Mouse (Mus musculus) embryonic facial prominence, embryonic 14.5 days (tissue): ENCODE measurements around the gene Phf20. TPM values are rescaled to one million over a fixed set of nuclear protein-coding genes. Genes with fewer than 3 reads are reported as not detected.

Experiments used
- ATAC-seq: fragments of 200-750 bp; cut with Nextera tagmentation; 2 replicates; pipeline ENCODE4 v1.8.0; 2017; ENCODE audit warnings: low read depth, moderate number of reproducible peaks, moderate TSS enrichment
- DNase-seq: peaks from one replicate; pipeline ENCODE4 v3.0.0-alpha.2; 2015; ENCODE audit warnings: low spot score
- H3K27ac ChIP-seq: fragments of 300-500 bp; sonication (generic); replicated peaks from 2 replicates; pipeline ENCODE4 v1.5.1; 2014; ENCODE audit warnings: low read depth, mild to moderate bottlenecking, low read length, moderate library complexity
- H3K27me3 ChIP-seq: fragments of 300-500 bp; sonication (generic); replicated peaks from 2 replicates; pipeline ENCODE4 v1.6.1; 2014; ENCODE audit warnings: low read length; ENCODE audit not compliant: control insufficient read depth, insufficient read depth
- H3K36me3 ChIP-seq: fragments of 300-500 bp; sonication (generic); 2 replicates; pipeline ENCODE4 v1.6.1; 2014; ENCODE audit warnings: low read length, mixed read lengths; ENCODE audit not compliant: control insufficient read depth, insufficient read depth
- H3K4me1 ChIP-seq: fragments of 300-500 bp; sonication (generic); 2 replicates; pipeline ENCODE4 v1.6.1; 2014; ENCODE audit warnings: antibody characterized with exemption, low read length; ENCODE audit not compliant: control insufficient read depth, insufficient read depth
- H3K4me2 ChIP-seq: fragments of 300-500 bp; sonication (generic); 2 replicates; pipeline ENCODE4 v1.6.1; 2014; ENCODE audit warnings: low read depth, mild to moderate bottlenecking, low read length, moderate library complexity, mixed read lengths
- H3K4me3 ChIP-seq: fragments of 300-500 bp; sonication (generic); 2 replicates; pipeline ENCODE4 v1.5.1; 2014; ENCODE audit warnings: low read depth, mild to moderate bottlenecking, low read length
- H3K9ac ChIP-seq: fragments of 300-500 bp; sonication (generic); 2 replicates; pipeline ENCODE4 v1.6.1; 2014; ENCODE audit warnings: low read depth, mild to moderate bottlenecking, low read length, moderate library complexity, mixed read lengths
- H3K9me3 ChIP-seq: fragments of 300-500 bp; sonication (generic); 2 replicates; pipeline ENCODE4 v1.6.1; 2016; ENCODE audit warnings: low read length; ENCODE audit not compliant: control insufficient read depth
- WGBS: fragments of 180-500 bp; shearing (Covaris S2); extraction: QIAGEN DNeasy Blood & Tissue Kit; methylation state at CpG from one replicate; pipeline ENCODE4 v1.1.7; 2014; 5-methylcytosine and 5-hydroxymethylcytosine counted together
- polyA plus RNA-seq: library from polyadenylated mRNA; unstranded; fragments of >200 nt; fragmentation: Nextera tagmentation; extraction: Ambion mirVana; gene quantifications from 2 replicates; pipeline ENCODE4 v1.2.1, GENCODE M21; 2014

The Phf20 gene
- polyA plus RNA-seq, 1 experiment from 2014 or later: 69.8 TPM

DNA sequence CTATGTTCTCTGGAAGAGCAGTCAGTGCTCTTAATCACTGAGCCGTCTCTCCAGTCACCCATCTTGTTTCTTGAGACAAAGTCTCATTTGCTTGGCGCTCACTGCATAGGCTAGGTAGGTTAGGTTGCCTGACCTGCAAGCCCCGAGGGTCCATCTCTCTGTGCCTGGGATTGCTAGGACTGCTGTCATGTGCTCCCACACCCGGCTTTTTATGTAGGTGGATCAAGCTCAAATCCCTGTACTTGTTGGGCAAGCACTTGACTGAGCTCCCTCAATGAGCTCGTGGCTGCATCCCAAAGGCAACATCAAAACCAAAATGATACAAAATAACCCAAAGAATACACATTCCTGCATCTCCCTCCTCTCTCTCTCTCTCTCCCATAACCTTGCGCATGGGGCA lies 125.3 kb downstream of the Phf20 start:
- Histone ChIP-seq H3K4me2 (no peak overlapping the region), H3K27ac (no peak overlapping the region), H3K4me3 (no peak overlapping the region), H3K9ac (no peak overlapping the region), H3K9me3 (no peaks in the 10 kb centered on the region), H3K27me3 (no peaks in the 10 kb centered on the region), H3K4me1 (no peaks in the 10 kb centered on the region), H3K36me3 (no peaks in the 10 kb centered on the region)
- no peak for DNase-seq
- 78% methylated on average over 6 of the region's 6 CpGs for WGBS
- ATAC-seq: no peak

- DNase-seq (peak; percentile 33), ATAC-seq (no peak)
- H3K4me1 ChIP-seq: no peaks in the 10 kb centered on the region
- H3K27me3 ChIP-seq: no peaks in the 10 kb centered on the region
- no peak overlapping the region for H3K4me3 ChIP-seq
- no peaks in the 10 kb centered on the region for H3K36me3 ChIP-seq
- WGBS: 58% methylated on average over 6 of the region's 6 CpGs
- 0 out of 2 replicates have a peak, but pooled peaks cover 3% of the 10 kb centered on the region for H3K9me3 ChIP-seq
- H3K27ac ChIP-seq: no peak overlapping the region
- H3K4me2 ChIP-seq: no peak overlapping the region
- no peak overlapping the region for H3K9ac ChIP-seq
Measured at GRCm38 (mm10) chr2:156324116-156324588, 127.9 kb downstream of the Phf20 start.

DNA sequence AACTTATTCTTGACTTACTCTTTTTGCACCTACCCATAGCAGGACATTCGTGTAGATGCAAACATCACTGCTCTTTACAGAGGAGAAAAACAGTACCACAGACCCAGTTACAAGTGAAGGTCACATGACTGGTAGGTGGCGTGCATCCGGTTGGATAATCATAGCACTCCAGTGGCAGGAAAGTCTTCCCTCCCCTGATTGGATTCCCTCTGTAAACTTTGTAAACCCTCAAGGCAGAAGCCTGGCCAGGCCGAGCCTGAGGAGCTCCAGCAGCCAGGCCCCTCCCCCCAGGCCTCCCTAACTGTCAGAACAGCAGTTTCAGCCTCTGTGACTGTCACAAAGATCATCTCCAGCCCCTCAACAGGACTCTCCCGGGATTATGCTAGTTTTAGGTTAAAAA lies 128.4 kb downstream of the Phf20 start:
- Histone ChIP-seq H3K4me2 (no peak overlapping the region), H3K4me1 (no peaks in the 10 kb centered on the region), H3K27ac (no peak overlapping the region), H3K36me3 (no peaks in the 10 kb centered on the region), H3K9ac (no peak overlapping the region), H3K9me3 (0 out of 2 replicates have a peak, but pooled peaks cover 5% of the 10 kb centered on the region), H3K27me3 (no peaks in the 10 kb centered on the region), H3K4me3 (no peak overlapping the region)
- ATAC-seq (no peak), DNase-seq (no peak)
- WGBS: 25% methylated on average over 5 of the region's 5 CpGs

DNA sequence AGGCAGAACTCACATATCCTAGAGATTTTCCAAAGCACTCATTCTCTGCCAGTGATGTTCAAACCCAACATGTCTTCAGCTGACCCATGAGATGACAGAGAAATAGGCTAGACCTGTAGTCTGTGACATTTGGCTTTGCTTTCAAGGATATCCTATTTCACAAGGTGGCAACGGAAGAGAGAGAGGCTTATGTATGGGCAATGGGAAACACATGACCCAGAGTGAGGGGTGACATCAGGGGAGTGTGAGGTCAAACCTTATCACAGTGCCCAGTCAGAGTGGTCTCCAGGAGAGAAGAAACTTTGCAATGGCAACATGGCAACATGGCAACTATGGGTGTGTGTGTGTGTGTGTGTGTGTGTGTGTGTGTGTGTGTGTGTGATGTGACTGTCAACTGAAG lies 134.4 kb downstream of the Phf20 start:
- Histone ChIP-seq H3K27me3 (no peaks in the 10 kb centered on the region), H3K4me1 (no peaks in the 10 kb centered on the region), H3K9ac (no peak overlapping the region), H3K4me2 (no peak overlapping the region), H3K36me3 (no peaks in the 10 kb centered on the region), H3K27ac (no peak overlapping the region), H3K4me3 (no peak overlapping the region), H3K9me3 (0 out of 2 replicates have a peak, but pooled peaks cover 5% of the 10 kb centered on the region)
- DNase-seq (no peak), ATAC-seq (no peak)
- WGBS: 42% methylated on average over 1 of the region's 1 CpGs

DNA sequence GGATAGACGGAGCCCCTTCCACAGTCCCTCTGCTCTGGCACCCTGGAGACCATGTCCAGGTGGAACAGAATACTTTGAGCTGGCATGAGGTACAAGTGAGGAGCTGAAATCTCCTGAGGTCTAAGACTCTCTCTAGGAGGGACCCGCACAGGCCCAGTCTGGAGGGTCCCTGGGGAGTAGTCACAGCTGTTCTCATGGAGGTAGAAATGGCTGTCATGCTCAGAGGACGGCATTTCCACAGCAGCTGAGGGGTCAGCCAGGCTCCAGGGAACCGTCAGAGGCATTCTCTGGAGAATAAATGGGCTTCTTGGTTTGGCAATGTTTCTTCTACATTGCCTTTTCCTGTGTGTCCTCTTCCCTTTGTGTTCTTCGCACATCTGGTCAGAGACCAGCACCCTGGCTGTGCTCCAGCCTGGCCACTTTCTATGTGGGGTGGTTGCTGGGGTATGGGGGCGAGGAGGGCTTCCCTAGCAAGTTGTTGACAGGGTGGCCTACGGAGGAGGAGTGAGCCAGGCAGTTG lies 135.2 kb downstream of the Phf20 start:
- Histone ChIP-seq H3K36me3 (no peaks in the 10 kb centered on the region), H3K4me3 (no peak overlapping the region), H3K9me3 (0 out of 2 replicates have a peak, but pooled peaks cover 5% of the 10 kb centered on the region), H3K27me3 (no peaks in the 10 kb centered on the region), H3K9ac (no peak overlapping the region), H3K4me2 (no peak overlapping the region), H3K4me1 (no peaks in the 10 kb centered on the region), H3K27ac (no peak overlapping the region)
- no peak for DNase-seq
- 0 out of 2 replicates have a peak, but pooled peaks have one; percentile 33 for ATAC-seq
- WGBS: 75% methylated on average over 7 of the region's 7 CpGs

DNA sequence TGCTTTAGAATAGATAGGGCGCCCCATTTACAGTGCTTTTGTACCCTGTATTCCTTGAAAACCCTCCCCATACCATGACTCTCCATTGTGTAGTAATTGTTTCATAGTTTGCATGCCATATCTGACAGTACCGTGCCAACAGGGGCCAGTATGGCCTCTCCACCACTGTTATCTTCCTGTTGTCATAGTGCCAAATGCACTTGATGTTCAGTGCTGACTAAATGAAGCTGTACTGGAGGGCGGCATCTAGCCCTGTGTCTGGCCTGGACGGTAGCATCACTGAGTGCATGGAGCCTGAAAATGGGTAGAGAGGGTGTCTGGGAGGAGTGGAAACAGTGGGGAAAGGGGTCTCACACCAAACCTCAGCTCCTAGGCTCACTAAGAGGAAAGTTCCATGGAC lies 143.8 kb downstream of the Phf20 start:
- no peaks in the 10 kb centered on the region for H3K9me3 ChIP-seq
- H3K9ac ChIP-seq: no peak overlapping the region
- no peaks in the 10 kb centered on the region for H3K36me3 ChIP-seq
- H3K27me3 ChIP-seq: no peaks in the 10 kb centered on the region
- ATAC-seq (no peak), DNase-seq (no peak)
- H3K4me1 ChIP-seq: no peaks in the 10 kb centered on the region
- H3K4me3 ChIP-seq: no peak overlapping the region
- no peak overlapping the region for H3K4me2 ChIP-seq
- WGBS: 87% methylated on average over 4 of the region's 4 CpGs
- no peak overlapping the region for H3K27ac ChIP-seq

GRCm38 (mm10) chr2:156344775-156345532 lies 148.7 kb downstream of the Phf20 start:
- ATAC-seq (no peak), DNase-seq (peak; percentile 51)
- no peak overlapping the region for H3K4me2 ChIP-seq
- H3K36me3 ChIP-seq: no peaks in the 10 kb centered on the region
- no peaks in the 10 kb centered on the region for H3K4me1 ChIP-seq
- WGBS: 55% methylated on average over 12 of the region's 12 CpGs
- no peak overlapping the region for H3K4me3 ChIP-seq
- no peak overlapping the region for H3K27ac ChIP-seq
- no peak overlapping the region for H3K9ac ChIP-seq
- no peaks in the 10 kb centered on the region for H3K27me3 ChIP-seq
- no peaks in the 10 kb centered on the region for H3K9me3 ChIP-seq

GRCm38 (mm10) chr2:156348812-156349211 lies 152.5 kb downstream of the Phf20 start:
- no peaks in the 10 kb centered on the region for H3K27me3 ChIP-seq
- ATAC-seq (no peak), DNase-seq (no peak)
- H3K27ac ChIP-seq: no peak overlapping the region
- H3K4me2 ChIP-seq: no peak overlapping the region
- no peaks in the 10 kb centered on the region for H3K4me1 ChIP-seq
- no peak overlapping the region for H3K9ac ChIP-seq
- no peaks in the 10 kb centered on the region for H3K9me3 ChIP-seq
- H3K4me3 ChIP-seq: no peak overlapping the region
- WGBS: 79% methylated on average over 4 of the region's 4 CpGs
- H3K36me3 ChIP-seq: no peaks in the 10 kb centered on the region
